Mouse (Mus musculus): ENCODE data around the gene Chrm3.
"Not testable (repeated sequence)": the region's sequence is repeated elsewhere in the genome, so short reads cannot be mapped to it uniquely, and the experiment has no call there.

Gene Chrm3

GRCm38 (mm10) chr13:10360777-10361176 lies at the start of gene Chrm3:
Gene Chrm3 (minus strand): TSS chr13:10360847.
- peak; percentile 53 for DNase-seq (ENCODE audit: low spot score)

DNA sequence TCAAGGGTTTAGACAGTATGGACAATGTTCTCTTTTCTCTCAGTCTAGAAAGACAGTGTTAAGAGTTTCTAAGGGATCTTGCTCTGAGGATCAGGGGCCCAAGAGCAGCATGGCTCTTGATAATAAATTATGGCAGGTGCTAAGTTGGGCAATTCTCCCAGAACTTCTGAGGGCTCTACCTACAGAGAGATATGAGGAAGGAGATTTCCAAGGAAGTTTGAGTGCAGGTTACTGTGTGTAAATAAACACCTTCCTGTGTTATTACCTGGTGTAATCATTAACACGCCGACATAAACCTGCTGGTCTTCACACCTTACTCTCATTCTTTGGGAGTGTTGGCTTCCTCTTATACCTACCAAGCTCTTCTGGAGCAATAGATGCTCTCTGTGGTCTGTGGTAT lies 33.7 kb upstream of the Chrm3 start:
- DNase-seq (ENCODE audit: low spot score), result no peak

DNA sequence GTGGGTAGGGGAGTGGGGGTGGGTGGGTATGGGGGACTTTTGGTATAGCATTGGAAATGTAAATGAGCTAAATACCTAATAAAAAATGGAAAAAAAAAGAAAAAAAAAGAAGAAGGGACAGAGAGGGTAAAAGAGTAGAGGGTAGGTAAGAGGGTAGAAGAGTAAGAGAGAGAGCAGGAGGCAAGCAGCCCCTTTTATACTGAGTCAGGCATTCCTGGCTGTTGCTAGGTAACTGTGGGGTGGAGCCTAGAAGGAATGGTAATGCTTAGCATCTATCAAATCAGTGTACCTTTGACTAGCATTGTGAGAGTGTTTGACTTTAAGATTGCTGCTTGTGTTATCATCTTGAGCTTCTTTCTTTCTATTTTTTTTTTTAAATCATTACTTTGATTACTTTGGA lies 14.8 kb upstream of the Chrm3 start:
- not testable (repeated sequence) for DNase-seq (ENCODE audit: low spot score)

DNA sequence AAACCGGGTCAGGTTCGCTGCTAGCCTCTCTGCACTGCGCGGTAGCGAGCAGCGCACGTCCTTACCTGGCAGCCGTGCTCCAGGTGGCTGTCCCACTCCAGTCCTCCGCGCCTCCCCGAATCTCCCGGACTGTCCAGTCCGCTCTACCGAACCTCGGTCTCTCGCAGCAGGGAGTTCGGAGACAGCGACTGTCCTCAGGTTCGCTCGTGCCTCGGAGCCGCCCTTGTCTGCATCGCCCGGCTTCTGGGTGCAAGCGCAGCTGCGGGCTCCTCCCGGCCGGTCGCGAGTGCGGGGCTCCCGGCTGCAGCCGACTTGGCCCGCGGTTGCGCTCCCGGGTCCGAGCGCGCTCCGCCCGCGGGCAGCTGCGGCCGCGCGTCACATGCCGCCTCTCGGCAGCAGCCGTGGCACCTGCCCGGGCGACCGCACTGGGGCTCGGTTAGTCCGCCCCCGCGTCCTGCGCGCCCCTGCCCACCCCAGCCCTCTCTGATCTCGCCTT lies 400 bp downstream of the Chrm3 start:
- DNase-seq (ENCODE audit: low spot score), result no peak

GRCm38 (mm10) chr13:10359516-10360198 lies 990 bp downstream of the Chrm3 start:
- no peak for DNase-seq (ENCODE audit: low spot score)

GRCm38 (mm10) chr13:10355796-10356195 lies 4.9 kb downstream of the Chrm3 start:
- DNase-seq (ENCODE audit: low spot score), result no peak

DNA sequence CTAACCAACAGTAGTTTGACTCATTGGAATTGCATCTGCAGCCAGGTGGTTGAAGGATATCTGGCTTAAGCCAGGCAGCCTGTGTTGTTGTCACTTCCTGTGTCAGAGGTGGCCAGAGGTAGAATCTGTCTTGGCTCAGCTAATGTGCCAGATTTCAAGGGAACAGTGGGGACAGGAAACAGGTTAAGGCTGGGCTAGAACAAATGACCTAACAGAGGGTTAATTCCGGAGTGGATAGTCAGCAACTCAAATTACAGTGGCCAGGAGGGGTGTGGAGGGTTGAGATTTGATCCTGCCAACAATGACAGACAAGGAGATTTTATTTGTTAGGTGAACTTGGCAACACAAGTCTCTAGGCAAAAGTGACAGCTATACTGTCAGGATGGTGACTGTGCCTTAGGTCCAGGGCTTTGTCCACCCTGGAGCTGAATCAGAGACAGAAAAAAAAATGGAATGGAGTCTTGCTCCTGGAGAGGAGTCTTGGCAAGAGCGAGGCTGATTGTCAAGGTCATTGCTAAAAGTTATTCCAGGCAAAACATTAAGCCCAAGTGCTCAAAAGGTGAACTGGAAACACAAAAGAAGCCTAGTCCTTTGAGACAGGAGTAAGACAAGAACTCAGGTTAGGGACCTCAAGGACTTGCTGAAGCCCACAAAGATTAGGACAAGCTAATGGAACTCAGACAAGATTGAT lies 5.6 kb downstream of the Chrm3 start:
- DNase-seq (ENCODE audit: low spot score), result no peak

- no peak for DNase-seq (ENCODE audit: low spot score)
Measured at GRCm38 (mm10) chr13:10352141-10352540, 8.5 kb downstream of the Chrm3 start.

GRCm38 (mm10) chr13:10344362-10344761 lies 16.3 kb downstream of the Chrm3 start:
- DNase-seq (ENCODE audit: low spot score), result no peak

DNA sequence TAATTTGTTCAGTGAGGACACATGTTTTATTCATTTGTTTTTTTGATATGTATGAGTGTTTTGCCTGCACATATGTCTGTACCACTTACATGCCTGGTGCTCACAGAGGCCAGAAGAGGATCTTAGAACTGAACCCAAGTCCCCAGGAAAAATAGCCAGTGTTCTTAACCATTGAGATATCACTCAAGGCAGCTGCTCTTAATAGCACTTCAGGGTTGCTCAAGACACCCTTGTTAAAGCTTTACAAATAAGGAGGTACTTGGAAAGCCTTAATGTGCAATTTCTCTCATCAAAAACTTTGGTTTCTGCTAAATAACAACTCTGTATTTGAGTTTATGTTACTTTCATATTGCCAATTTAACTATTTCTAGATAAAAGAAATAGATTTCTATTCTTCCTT lies 25.1 kb downstream of the Chrm3 start:
- no peak for DNase-seq (ENCODE audit: low spot score)

- DNase-seq (ENCODE audit: low spot score), result no peak
Measured at GRCm38 (mm10) chr13:10332762-10333161, 27.9 kb downstream of the Chrm3 start.

DNA sequence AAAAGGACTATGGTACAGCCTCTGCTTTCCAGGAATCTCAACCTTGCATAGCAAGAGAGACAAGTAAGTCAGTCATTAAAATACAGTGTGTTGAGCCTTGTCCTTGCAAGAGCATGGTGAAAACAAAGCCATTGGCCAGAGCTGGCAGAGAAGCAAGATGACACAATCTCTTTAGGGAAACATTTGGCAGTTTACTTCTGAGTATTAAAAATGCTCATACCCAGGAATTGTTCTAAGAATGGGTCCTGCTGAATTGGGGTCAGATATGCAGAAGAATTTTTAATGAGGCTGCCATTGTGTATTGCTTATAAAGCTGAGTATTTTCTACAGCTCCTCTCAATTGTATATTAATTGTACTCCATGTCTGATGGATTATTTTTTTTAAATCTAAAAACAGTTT lies 50.8 kb downstream of the Chrm3 start:
- DNase-seq (ENCODE audit: low spot score), result no peak

- DNase-seq (ENCODE audit: low spot score), result no peak
Measured at GRCm38 (mm10) chr13:10295160-10295559, 65.5 kb downstream of the Chrm3 start.

GRCm38 (mm10) chr13:10284331-10284730 lies 76.3 kb downstream of the Chrm3 start:
- DNase-seq (ENCODE audit: low spot score), result no peak

- DNase-seq (ENCODE audit: low spot score), result no peak
Measured at GRCm38 (mm10) chr13:10274907-10275306, 85.7 kb downstream of the Chrm3 start.

- DNase-seq (ENCODE audit: low spot score), result no peak
Measured at GRCm38 (mm10) chr13:10263784-10264183, 96.9 kb downstream of the Chrm3 start.

- no peak for DNase-seq (ENCODE audit: low spot score)
Measured at GRCm38 (mm10) chr13:10253049-10253448, 107.6 kb downstream of the Chrm3 start.

- DNase-seq (ENCODE audit: low spot score), result no peak
Measured at GRCm38 (mm10) chr13:10251499-10252179, 109.0 kb downstream of the Chrm3 start.

DNA sequence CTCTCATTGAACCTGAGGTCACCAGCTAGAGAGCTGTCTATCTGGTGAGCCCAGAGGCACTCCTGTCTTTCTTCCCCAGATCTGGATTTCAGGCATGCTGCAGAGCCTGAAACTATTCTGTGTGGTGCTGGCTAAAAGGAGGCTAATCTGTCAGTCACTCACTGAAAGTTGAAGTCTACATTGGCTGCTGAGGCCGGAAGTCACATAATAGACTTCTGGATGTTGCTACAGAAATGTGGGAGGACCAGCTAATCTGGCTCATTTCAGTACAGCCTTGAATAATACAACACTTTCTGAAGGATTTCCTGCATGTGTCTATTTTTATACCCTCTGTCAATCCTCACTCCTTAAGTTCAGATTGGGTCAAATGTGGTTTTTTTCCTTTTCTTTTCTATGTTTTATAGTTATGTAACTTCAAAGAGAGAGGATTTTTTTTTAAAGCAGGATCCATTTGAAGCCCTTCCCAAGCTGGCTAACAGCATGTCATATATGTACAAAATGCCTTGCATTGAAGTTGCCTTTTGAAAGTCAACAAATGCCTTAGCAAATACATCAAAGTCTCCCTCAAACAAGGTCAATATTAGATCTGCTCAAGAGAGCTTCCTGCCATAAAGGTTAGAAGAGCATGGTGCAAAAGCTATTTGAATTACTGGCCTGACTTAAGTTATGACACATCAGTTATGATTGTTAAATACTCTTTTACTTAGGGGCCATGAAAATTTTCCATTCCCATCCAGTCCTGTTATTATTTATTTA lies 116.2 kb downstream of the Chrm3 start:
- no peak for DNase-seq (ENCODE audit: low spot score)

DNA sequence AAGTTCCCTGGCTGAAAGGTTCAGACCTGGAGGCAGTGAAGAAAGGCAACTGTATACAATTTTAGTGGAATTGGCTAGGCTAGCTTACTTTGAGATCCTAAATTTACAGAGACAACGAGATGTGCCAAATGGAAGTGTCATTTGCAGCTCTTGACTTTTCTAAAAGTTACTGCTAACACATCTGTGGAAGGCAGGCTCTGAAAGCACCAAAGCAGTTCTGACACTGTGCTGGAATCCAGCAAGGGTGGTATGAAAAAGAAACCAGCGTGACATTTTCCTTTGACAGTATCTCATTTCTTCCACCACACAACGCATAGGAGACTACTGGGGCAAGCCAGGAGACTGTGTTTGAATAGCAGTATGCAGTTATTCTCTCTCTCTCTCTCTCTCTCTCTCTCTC lies 120.4 kb downstream of the Chrm3 start:
- no peak for DNase-seq (ENCODE audit: low spot score)

GRCm38 (mm10) chr13:10239825-10240224 lies 120.8 kb downstream of the Chrm3 start:
- DNase-seq (ENCODE audit: low spot score), result no peak

- no peak for DNase-seq (ENCODE audit: low spot score)
Measured at GRCm38 (mm10) chr13:10237616-10238015, 123.0 kb downstream of the Chrm3 start.

Measured in left cerebral cortex, adult 11 months (tissue).